Mouse (Mus musculus) testis, adult 2 months (tissue): ENCODE data around the gene Tk1.

Experiments
- CTCF ChIP-seq: fragments of 200-500 bp; IDR thresholded peaks from 2 replicates; pipeline ENCODE4 v1.5.1; 2012; ENCODE audit warnings: low read depth, mild to moderate bottlenecking, inconsistent platforms, low read length, moderate library complexity; ENCODE audit not compliant: control insufficient read depth, insufficient read depth, insufficient replicate concordance
- POLR2A ChIP-seq: fragments of 200-500 bp; IDR thresholded peaks from 2 replicates; pipeline ENCODE4 v1.6.1; 2012; ENCODE audit warnings: low read depth, mild to moderate bottlenecking, inconsistent platforms, low read length, moderate library complexity; ENCODE audit not compliant: control insufficient read depth

DNA sequence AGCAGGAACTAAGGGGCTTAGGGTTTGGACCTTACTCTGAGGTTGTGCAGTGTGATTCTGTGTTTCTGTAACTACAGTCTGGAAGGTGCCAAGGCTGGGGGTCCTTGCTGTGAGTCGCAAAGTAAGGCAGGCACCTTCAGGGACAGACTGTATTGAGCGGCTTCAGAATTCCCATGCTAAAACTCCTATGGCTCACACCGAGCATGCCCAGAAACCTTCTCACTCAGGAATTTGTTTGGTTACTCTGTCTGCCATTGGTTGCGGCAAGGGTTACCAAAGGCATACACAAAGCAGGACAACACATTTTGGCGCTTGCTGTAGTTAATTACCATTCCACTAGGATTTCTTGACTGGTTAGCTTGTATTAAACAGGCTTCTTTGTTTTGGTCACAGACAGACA is 272 bp upstream of the Tk1 start:
- no peak for TF ChIP-seq CTCF
- TF ChIP-seq POLR2A: no peak
